Comparison of ENCODE assay signal across 14 mouse cellular contexts in genomic region chr1:36587860-36588259, GRCm38 (mm10). TPM values are rescaled to one million over a fixed set of nuclear protein-coding genes. Genes with fewer than 3 reads are reported as not detected.
A peak's percentile ranks its signal among the peaks of the same experiment; 100 is the strongest.
DNase-seq lines count a peak whose midpoint lies in the region; ATAC-seq and TF ChIP-seq lines count a peak whose summit lies in the region.
"Had no signal": no experiment of that assay in that cellular context is flagged by ENCODE, and none has a peak within 500 bp of the region (broad histone marks: within the 10 kb centered on the region; RNA-seq: fewer than 3 reads in every experiment).

No protein-coding gene starts in this region.

- no peak overlapping the region for H3K9ac ChIP-seq in heart, postnatal 0 days (replicated peaks; ENCODE audit: low read depth, low read length)
- no peak overlapping the region for H3K9ac ChIP-seq in lung, postnatal 0 days (replicated peaks; ENCODE audit: low read depth)
- no peak overlapping the region for H3K9ac ChIP-seq in intestine, embryonic 15.5 days
- H3K9ac ChIP-seq in stomach, embryonic 16.5 days (ENCODE audit: low read length), result no peak overlapping the region
- H3K9ac ChIP-seq: forebrain, embryonic 12.5 days had no signal

- no peaks in the 10 kb centered on the region for H3K27me3 ChIP-seq in heart, postnatal 0 days (ENCODE audit: control insufficient read depth, insufficient read depth, low read length)
- H3K27me3 ChIP-seq in lung, postnatal 0 days (replicated peaks; ENCODE audit: insufficient read depth, low read length), result no peaks in the 10 kb centered on the region
- H3K27me3 ChIP-seq in intestine, embryonic 15.5 days (replicated peaks), result no peaks in the 10 kb centered on the region
- H3K27me3 ChIP-seq in stomach, embryonic 16.5 days (ENCODE audit: control insufficient read depth, insufficient read depth, low read length), result no peaks in the 10 kb centered on the region

- TF ChIP-seq CTCF in heart, postnatal 0 days (IDR thresholded peaks at IDR 0.05; ENCODE audit: low read depth), result no peak
- no peak for TF ChIP-seq CTCF in lung, postnatal 0 days (IDR thresholded peaks at IDR 0.05)

- H3K4me2 ChIP-seq in heart, postnatal 0 days (ENCODE audit: low read depth, low read length), result no peak overlapping the region
- no peak overlapping the region for H3K4me2 ChIP-seq in lung, postnatal 0 days (replicated peaks; ENCODE audit: low read depth, low read length)
- H3K4me2 ChIP-seq in intestine, embryonic 15.5 days (replicated peaks), result no peak overlapping the region
- H3K4me2 ChIP-seq in stomach, embryonic 16.5 days (ENCODE audit: low read depth, low read length), result no peak overlapping the region
- H3K4me2 ChIP-seq: forebrain, embryonic 12.5 days had no signal

- no peaks in the 10 kb centered on the region for H3K9me3 ChIP-seq in heart, postnatal 0 days (replicated peaks; ENCODE audit: control insufficient read depth, low read length)
- H3K9me3 ChIP-seq in lung, postnatal 0 days (ENCODE audit: low read length), result no peaks in the 10 kb centered on the region
- H3K9me3 ChIP-seq in intestine, embryonic 15.5 days, result no peaks in the 10 kb centered on the region
- H3K9me3 ChIP-seq in stomach, embryonic 16.5 days (replicated peaks; ENCODE audit: control insufficient read depth, low read length), result no peaks in the 10 kb centered on the region
- H3K9me3 ChIP-seq: forebrain, embryonic 12.5 days had no signal

- H3K4me1 ChIP-seq in heart, postnatal 0 days (ENCODE audit: control insufficient read depth, insufficient read depth), result peaks cover 23% of the 10 kb centered on the region
- H3K4me1 ChIP-seq in lung, postnatal 0 days (ENCODE audit: insufficient read depth, low read depth, low read length), result peaks cover 23% of the 10 kb centered on the region
- H3K4me1 ChIP-seq in intestine, embryonic 15.5 days (replicated peaks), result peaks cover 42% of the 10 kb centered on the region
- H3K4me1 ChIP-seq in stomach, embryonic 16.5 days (ENCODE audit: control insufficient read depth, insufficient read depth, low read length), result peaks cover 45% of the 10 kb centered on the region

- 93% methylated on average over 6 of the region's 6 CpGs for whole genome bisulfite sequencing in heart, postnatal 0 days
- WGBS in lung, postnatal 0 days, result 76% methylated on average over 6 of the region's 6 CpGs
- 92% methylated on average over 6 of the region's 6 CpGs for WGBS in intestine, embryonic 15.5 days
- 84% methylated on average over 6 of the region's 6 CpGs for WGBS in stomach, embryonic 16.5 days

- ATAC-seq in heart, postnatal 0 days (ENCODE audit: insufficient read depth, low read depth), result no peak
- no peak for ATAC-seq in lung, postnatal 0 days
- ATAC-seq in intestine, embryonic 15.5 days, result no peak
- ATAC-seq in stomach, embryonic 16.5 days (ENCODE audit: insufficient read depth, low FRiP score), result no peak
- ATAC-seq in megakaryocyte progenitor cell, adult 5-6 weeks (replicated peaks; ENCODE audit: poor library complexity), result no peak
- ATAC-seq: CD4-positive, CD25-positive, alpha-beta regulatory T cell, adult 4 months had no signal

- TF ChIP-seq EP300 in heart, postnatal 0 days (IDR thresholded peaks at IDR 0.05; ENCODE audit: low read depth), result no peak
- no peak for TF ChIP-seq EP300 in lung, postnatal 0 days (IDR thresholded peaks at IDR 0.05)

- intact Hi-C loops in heart, postnatal 14 days (cut with DNase I), result loop anchor here (2.0 kb wide), 1 partner anchor 31 kb away; no protein-coding TSS in a partner anchor

- no peak for DNase-seq in heart, postnatal 0 days (ENCODE audit: low spot score)
- DNase-seq in heart, postnatal 14 days, result no peak
- DNase-seq in lung, postnatal 0 days (ENCODE audit: low spot score), result no peak
- DNase-seq in lung, postnatal 10 days, result no peak
- no peak for DNase-seq in layer of hippocampus, postnatal 14 days (ENCODE audit: low spot score in 2 of 2)
- DNase-seq: cerebellum, adult 2 months; layer of hippocampus, postnatal 36 days; thymus, postnatal 4 days had no signal

- H3K4me3 ChIP-seq in heart, postnatal 0 days (ENCODE audit: low read depth, low read length), result no peak overlapping the region
- H3K4me3 ChIP-seq in lung, postnatal 0 days (ENCODE audit: low read depth, low read length), result no peak overlapping the region
- H3K4me3 ChIP-seq in intestine, embryonic 15.5 days (replicated peaks), result no peak overlapping the region
- no peak overlapping the region for H3K4me3 ChIP-seq in stomach, embryonic 16.5 days (replicated peaks; ENCODE audit: low read length)
- H3K4me3 ChIP-seq: forebrain, embryonic 12.5 days had no signal

- peak overlapping the region; percentile 72; the same call in 1 of the 2 replicates for H3K27ac ChIP-seq in heart, postnatal 0 days (ENCODE audit: low read depth)
- H3K27ac ChIP-seq in lung, postnatal 0 days (ENCODE audit: low read length), result 0 out of 2 replicates have a peak overlapping the region, but pooled peaks have one; percentile 62
- H3K27ac ChIP-seq in intestine, embryonic 15.5 days, result peak overlapping the region; percentile 68
- H3K27ac ChIP-seq in stomach, embryonic 16.5 days (ENCODE audit: low read length), result peak overlapping the region; percentile 70
- H3K27ac ChIP-seq: forebrain, embryonic 12.5 days had no signal

- H3K36me3 ChIP-seq in heart, postnatal 0 days (replicated peaks; ENCODE audit: control insufficient read depth, insufficient read depth, low read length), result no peaks in the 10 kb centered on the region
- H3K36me3 ChIP-seq in lung, postnatal 0 days (ENCODE audit: insufficient read depth, low read length), result no peaks in the 10 kb centered on the region
- no peaks in the 10 kb centered on the region for H3K36me3 ChIP-seq in intestine, embryonic 15.5 days
- H3K36me3 ChIP-seq in stomach, embryonic 16.5 days (ENCODE audit: control insufficient read depth, insufficient read depth, low read length), result no peaks in the 10 kb centered on the region
- H3K36me3 ChIP-seq: forebrain, embryonic 12.5 days had no signal

RNA-seq across cellular contexts. Expression of gene Sema4c, which starts 29.7 kb away (rescaled TPM):
- 11.9 and 13.2 TPM in 2 replicates for total RNA-seq in heart, postnatal 0 days (2014; rRNA removed; ENCODE audit: low replicate concordance)
- 5.7 and 6.1 TPM in 2 replicates for polyA plus RNA-seq in heart, postnatal 0 days (2015; fragmentation: Nextera tagmentation; extraction: Ambion mirVana)
- 10 to 100 TPM; 19.4 to 20.0 TPM for total RNA-seq in heart, postnatal 14 days (2021)
- polyA plus RNA-seq in lung, postnatal 0 days (2015; fragmentation: Nextera tagmentation; extraction: Ambion mirVana), result 11.7 and 15.0 TPM in 2 replicates
- polyA plus RNA-seq in intestine, embryonic 15.5 days (2015; fragmentation: Nextera tagmentation; extraction: Ambion mirVana), result 10.6 and 11.6 TPM in 2 replicates
- 10.0 and 10.6 TPM in 2 replicates for polyA plus RNA-seq in stomach, embryonic 16.5 days (2015; fragmentation: Nextera tagmentation; extraction: Ambion mirVana)
- total RNA-seq in layer of hippocampus, postnatal 14 days (2021), result 10 to 100 TPM; 17.6 to 20.8 TPM
- 0.42 and 0.66 TPM in 2 replicates for total RNA-seq in megakaryocyte progenitor cell, adult 5-6 weeks (2015)
- 0.64 and 1.00 TPM in 2 replicates for total RNA-seq in megakaryocyte progenitor cell, adult 5-6 weeks (2017)

RNA-seq across cellular contexts. Expression of gene Ankrd39, which starts 40.6 kb away (rescaled TPM):
- 32.7 and 34.9 TPM in 2 replicates for total RNA-seq in heart, postnatal 0 days (2014; rRNA removed; ENCODE audit: low replicate concordance)
- 26.6 and 29.0 TPM in 2 replicates for polyA plus RNA-seq in heart, postnatal 0 days (2015; fragmentation: Nextera tagmentation; extraction: Ambion mirVana)
- 10 to 100 TPM; 10.4 to 11.9 TPM for total RNA-seq in heart, postnatal 14 days (2021)
- polyA plus RNA-seq in lung, postnatal 0 days (2015; fragmentation: Nextera tagmentation; extraction: Ambion mirVana), result 19.4 and 23.1 TPM in 2 replicates
- polyA plus RNA-seq in intestine, embryonic 15.5 days (2015; fragmentation: Nextera tagmentation; extraction: Ambion mirVana), result 21.2 and 23.8 TPM in 2 replicates
- 26.7 and 30.5 TPM in 2 replicates for polyA plus RNA-seq in stomach, embryonic 16.5 days (2015; fragmentation: Nextera tagmentation; extraction: Ambion mirVana)
- total RNA-seq in layer of hippocampus, postnatal 14 days (2021), result 10 to 100 TPM; 12.2 to 14.2 TPM
- 4.6 and 4.9 TPM in 2 replicates for total RNA-seq in megakaryocyte progenitor cell, adult 5-6 weeks (2015)
- 5.4 and 7.3 TPM in 2 replicates for total RNA-seq in megakaryocyte progenitor cell, adult 5-6 weeks (2017)

RNA-seq across cellular contexts. Expression of gene Gm42417, which starts 48.6 kb away (rescaled TPM):
- not detected in 2 replicates for total RNA-seq in heart, postnatal 0 days (2014; rRNA removed; ENCODE audit: low replicate concordance)
- 1.2 TPM in 1 of 2 replicates, not detected in the other for polyA plus RNA-seq in heart, postnatal 0 days (2015; fragmentation: Nextera tagmentation; extraction: Ambion mirVana)
- total RNA-seq in heart, postnatal 14 days (2021), result 10 to 100 TPM; 52.6 to 94.6 TPM
- 0.62 TPM in 1 of 2 replicates, not detected in the other for polyA plus RNA-seq in lung, postnatal 0 days (2015; fragmentation: Nextera tagmentation; extraction: Ambion mirVana)
- 0.20 TPM in 1 of 2 replicates, not detected in the other for polyA plus RNA-seq in intestine, embryonic 15.5 days (2015; fragmentation: Nextera tagmentation; extraction: Ambion mirVana)
- polyA plus RNA-seq in stomach, embryonic 16.5 days (2015; fragmentation: Nextera tagmentation; extraction: Ambion mirVana), result 1.9 TPM in 1 of 2 replicates, not detected in the other
- total RNA-seq in layer of hippocampus, postnatal 14 days (2021), result not detected
- 0.62 and 0.83 TPM in 2 replicates for total RNA-seq in megakaryocyte progenitor cell, adult 5-6 weeks (2015)
- total RNA-seq in megakaryocyte progenitor cell, adult 5-6 weeks (2017), result 3.1 TPM in 1 of 2 replicates, not detected in the other
- total RNA-seq: layer of hippocampus, postnatal 36 days; liver, adult 2 months had no signal
- polyA plus RNA-seq: liver, adult 2 months had no signal

RNA-seq across cellular contexts. Expression of gene Ankrd23, which starts 51.2 kb away (rescaled TPM):
- 62.2 and 93.8 TPM in 2 replicates for total RNA-seq in heart, postnatal 0 days (2014; rRNA removed; ENCODE audit: low replicate concordance)
- 26.7 and 34.2 TPM in 2 replicates for polyA plus RNA-seq in heart, postnatal 0 days (2015; fragmentation: Nextera tagmentation; extraction: Ambion mirVana)
- 100 to 1,000 TPM; 101 to 170 TPM for total RNA-seq in heart, postnatal 14 days (2021)
- polyA plus RNA-seq in lung, postnatal 0 days (2015; fragmentation: Nextera tagmentation; extraction: Ambion mirVana), result 6.2 and 10.5 TPM in 2 replicates
- polyA plus RNA-seq in intestine, embryonic 15.5 days (2015; fragmentation: Nextera tagmentation; extraction: Ambion mirVana), result 12.7 and 14.7 TPM in 2 replicates
- polyA plus RNA-seq in stomach, embryonic 16.5 days (2015; fragmentation: Nextera tagmentation; extraction: Ambion mirVana), result 18.0 and 21.7 TPM in 2 replicates
- 1 to 10 TPM; 6.1 to 7.5 TPM for total RNA-seq in layer of hippocampus, postnatal 14 days (2021)
- 1.3 and 2.5 TPM in 2 replicates for total RNA-seq in megakaryocyte progenitor cell, adult 5-6 weeks (2015)
- 4.8 and 7.4 TPM in 2 replicates for total RNA-seq in megakaryocyte progenitor cell, adult 5-6 weeks (2017)

Comparison
In these comparisons a context has a peak if more than half of its experiments do, and no peak if none do; other contexts are left out.
1. RNA of gene Gm42417, which starts 48.6 kb away (total RNA-seq): 52.6 to 94.6 TPM in heart, postnatal 14 days; not detected in layer of hippocampus, postnatal 14 days, 0.62 to 3.1 TPM in megakaryocyte progenitor cell, adult 5-6 weeks and not detected in heart, postnatal 0 days; every median in the first group is over 10 times any median in the second.
2. Peak in every context shown above with its lines, with median percentiles within 50 percentile points of each other: H3K27ac ChIP-seq.